Mouse (Mus musculus): ENCODE data around the gene 1700001C02Rik. TPM values are rescaled to one million over a fixed set of nuclear protein-coding genes. Genes with fewer than 3 reads are reported as not detected.

1700001C02Rik gene
- total and polyA plus RNA-seq, 2 experiments from 2014 or later, result not detected

DNA sequence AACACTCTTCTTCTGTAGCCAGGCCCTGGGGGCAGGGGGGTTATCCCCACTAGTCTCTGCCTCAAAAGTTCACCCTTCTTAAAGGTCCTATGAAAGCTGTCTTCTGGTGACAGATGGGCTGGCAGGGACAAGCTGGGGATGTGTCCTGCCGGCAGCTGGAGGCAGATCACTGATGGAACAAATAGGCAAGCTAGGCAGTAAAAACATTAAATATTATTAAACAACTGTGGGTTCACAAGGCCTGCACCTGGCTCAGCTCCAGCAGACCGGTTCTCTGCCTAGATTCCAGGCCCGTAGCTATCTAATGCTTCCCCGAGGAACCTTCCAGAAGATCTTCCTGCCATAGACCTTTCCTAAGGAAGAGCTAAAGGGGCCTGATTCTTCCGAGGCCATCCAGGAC is 52.3 kb downstream of the 1700001C02Rik start:
- no peak overlapping the region for H3K4me3 ChIP-seq (ENCODE audit: low read depth, low read length)
- H3K9ac ChIP-seq (replicated peaks; ENCODE audit: low read depth, low read length), result no peak overlapping the region
- WGBS, result 56% methylated on average over 5 of the region's 5 CpGs
- no peaks in the 10 kb centered on the region for H3K27me3 ChIP-seq (ENCODE audit: control insufficient read depth, insufficient read depth, low read length)
- H3K4me2 ChIP-seq (ENCODE audit: low read depth, low read length), result no peak overlapping the region
- H3K4me1 ChIP-seq (ENCODE audit: control insufficient read depth, insufficient read depth), result no peaks in the 10 kb centered on the region
- no peaks in the 10 kb centered on the region for H3K36me3 ChIP-seq (replicated peaks; ENCODE audit: control insufficient read depth, insufficient read depth, low read length)
- H3K27ac ChIP-seq (ENCODE audit: low read depth), result no peak overlapping the region
- H3K9me3 ChIP-seq (replicated peaks; ENCODE audit: control insufficient read depth, low read length), result no peaks in the 10 kb centered on the region
- TF ChIP-seq CTCF (IDR thresholded peaks at IDR 0.05; ENCODE audit: low read depth), result no peak
- no peak for TF ChIP-seq EP300 (IDR thresholded peaks at IDR 0.05; ENCODE audit: low read depth)
- ATAC-seq (ENCODE audit: insufficient read depth, low read depth) (no peak), DNase-seq (ENCODE audit: low spot score) (no peak)

DNA sequence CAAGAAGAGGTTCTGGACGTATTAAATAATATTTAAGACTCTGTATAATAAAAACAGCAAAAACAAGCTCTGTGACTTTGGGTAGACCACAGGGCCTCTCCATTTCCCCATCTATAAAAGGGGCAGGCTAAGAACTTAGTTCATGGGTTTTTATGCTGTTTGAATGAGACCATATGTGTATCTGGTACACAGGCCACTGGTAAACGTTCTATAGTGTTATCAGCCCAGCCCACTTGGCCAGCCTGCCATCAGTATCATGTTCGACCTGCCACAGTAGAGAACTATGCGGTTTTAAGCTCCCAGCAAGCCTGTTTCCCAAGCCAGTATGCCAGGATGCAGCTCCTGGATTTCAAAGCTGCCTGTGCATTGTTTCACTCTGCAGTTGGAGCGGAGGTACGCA is 52.7 kb downstream of the 1700001C02Rik start:
- H3K4me1 ChIP-seq (ENCODE audit: control insufficient read depth, insufficient read depth), result no peaks in the 10 kb centered on the region
- no peak overlapping the region for H3K27ac ChIP-seq (ENCODE audit: low read depth)
- no peak overlapping the region for H3K4me2 ChIP-seq (ENCODE audit: low read depth, low read length)
- no peaks in the 10 kb centered on the region for H3K9me3 ChIP-seq (replicated peaks; ENCODE audit: control insufficient read depth, low read length)
- no peak overlapping the region for H3K9ac ChIP-seq (replicated peaks; ENCODE audit: low read depth, low read length)
- WGBS, result 56% methylated on average over 6 of the region's 6 CpGs
- ATAC-seq (ENCODE audit: insufficient read depth, low read depth), result no peak
- no peak for DNase-seq (ENCODE audit: low spot score)
- H3K4me3 ChIP-seq (ENCODE audit: low read depth, low read length), result no peak overlapping the region
- H3K27me3 ChIP-seq (ENCODE audit: control insufficient read depth, insufficient read depth, low read length), result no peaks in the 10 kb centered on the region
- TF ChIP-seq EP300 (IDR thresholded peaks at IDR 0.05; ENCODE audit: low read depth) (no peak), CTCF (IDR thresholded peaks at IDR 0.05; ENCODE audit: low read depth) (no peak)
- no peaks in the 10 kb centered on the region for H3K36me3 ChIP-seq (replicated peaks; ENCODE audit: control insufficient read depth, insufficient read depth, low read length)

DNA sequence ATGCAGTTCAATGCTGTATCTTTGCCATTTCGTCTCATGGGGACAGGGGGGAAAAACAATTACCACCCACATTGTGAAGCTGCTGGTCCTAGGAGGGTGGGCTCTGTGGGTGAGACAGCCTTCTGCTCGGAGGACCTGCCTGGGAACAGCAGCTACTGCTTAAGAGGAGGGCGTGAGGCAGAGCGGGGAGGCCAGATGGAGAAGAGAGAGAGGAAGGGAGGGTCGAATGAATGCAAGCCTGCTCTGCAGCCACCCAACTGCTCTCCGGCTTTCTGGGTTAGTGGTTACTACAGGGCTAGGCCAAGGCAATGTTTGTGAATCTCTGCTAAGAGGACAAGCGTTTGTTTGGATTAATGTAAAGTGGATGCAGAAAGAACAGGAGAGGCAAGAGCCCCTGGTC is 53.6 kb downstream of the 1700001C02Rik start:
- WGBS, result 70% methylated on average over 7 of the region's 7 CpGs
- Histone ChIP-seq H3K9ac (replicated peaks; ENCODE audit: low read depth, low read length) (no peak overlapping the region), H3K27me3 (ENCODE audit: control insufficient read depth, insufficient read depth, low read length) (no peaks in the 10 kb centered on the region), H3K9me3 (replicated peaks; ENCODE audit: control insufficient read depth, low read length) (no peaks in the 10 kb centered on the region), H3K4me2 (ENCODE audit: low read depth, low read length) (no peak overlapping the region), H3K36me3 (replicated peaks; ENCODE audit: control insufficient read depth, insufficient read depth, low read length) (no peaks in the 10 kb centered on the region), H3K4me3 (ENCODE audit: low read depth, low read length) (no peak overlapping the region), H3K27ac (ENCODE audit: low read depth) (no peak overlapping the region), H3K4me1 (ENCODE audit: control insufficient read depth, insufficient read depth) (no peaks in the 10 kb centered on the region)
- DNase-seq (ENCODE audit: low spot score), result no peak
- ATAC-seq (ENCODE audit: insufficient read depth, low read depth), result no peak
- TF ChIP-seq EP300 (IDR thresholded peaks at IDR 0.05; ENCODE audit: low read depth), result no peak
- no peak for TF ChIP-seq CTCF (IDR thresholded peaks at IDR 0.05; ENCODE audit: low read depth)

DNA sequence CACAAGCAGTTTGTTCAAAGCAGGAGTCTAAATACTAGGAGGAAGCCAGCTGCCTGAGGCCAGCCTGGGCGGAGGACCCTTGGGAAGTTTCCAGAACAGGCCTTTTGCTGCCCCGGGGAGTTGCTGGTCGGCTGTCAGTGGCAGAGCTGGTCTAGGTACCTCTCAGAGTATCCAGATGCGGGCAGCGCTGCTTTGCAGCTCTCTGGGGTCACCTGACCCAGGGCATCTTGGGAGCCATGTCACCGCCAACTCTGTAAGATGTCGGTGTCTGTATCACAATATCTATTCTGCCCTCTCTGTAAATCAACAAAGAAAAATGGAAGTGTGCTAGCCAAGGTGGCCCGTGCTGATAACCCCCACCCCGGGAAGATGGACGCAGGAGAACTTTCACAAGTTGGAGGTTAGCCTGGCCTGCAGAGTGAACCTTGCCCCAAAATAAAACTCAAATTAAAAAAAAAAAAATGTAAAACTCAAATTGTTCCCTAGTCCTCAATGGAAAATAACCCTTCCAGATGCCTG is 54.4 kb downstream of the 1700001C02Rik start:
- H3K4me1 ChIP-seq (ENCODE audit: control insufficient read depth, insufficient read depth), result no peaks in the 10 kb centered on the region
- ATAC-seq (ENCODE audit: insufficient read depth, low read depth) (no peak), DNase-seq (ENCODE audit: low spot score) (no peak)
- H3K36me3 ChIP-seq (replicated peaks; ENCODE audit: control insufficient read depth, insufficient read depth, low read length), result no peaks in the 10 kb centered on the region
- H3K27ac ChIP-seq (ENCODE audit: low read depth), result no peak overlapping the region
- H3K27me3 ChIP-seq (ENCODE audit: control insufficient read depth, insufficient read depth, low read length), result no peaks in the 10 kb centered on the region
- H3K4me2 ChIP-seq (ENCODE audit: low read depth, low read length), result no peak overlapping the region
- H3K4me3 ChIP-seq (ENCODE audit: low read depth, low read length), result no peak overlapping the region
- WGBS, result 73% methylated on average over 10 of the region's 10 CpGs
- no peak overlapping the region for H3K9ac ChIP-seq (replicated peaks; ENCODE audit: low read depth, low read length)
- TF ChIP-seq EP300 (IDR thresholded peaks at IDR 0.05; ENCODE audit: low read depth) (no peak), CTCF (IDR thresholded peaks at IDR 0.05; ENCODE audit: low read depth) (no peak)
- H3K9me3 ChIP-seq (replicated peaks; ENCODE audit: control insufficient read depth, low read length), result no peaks in the 10 kb centered on the region

DNA sequence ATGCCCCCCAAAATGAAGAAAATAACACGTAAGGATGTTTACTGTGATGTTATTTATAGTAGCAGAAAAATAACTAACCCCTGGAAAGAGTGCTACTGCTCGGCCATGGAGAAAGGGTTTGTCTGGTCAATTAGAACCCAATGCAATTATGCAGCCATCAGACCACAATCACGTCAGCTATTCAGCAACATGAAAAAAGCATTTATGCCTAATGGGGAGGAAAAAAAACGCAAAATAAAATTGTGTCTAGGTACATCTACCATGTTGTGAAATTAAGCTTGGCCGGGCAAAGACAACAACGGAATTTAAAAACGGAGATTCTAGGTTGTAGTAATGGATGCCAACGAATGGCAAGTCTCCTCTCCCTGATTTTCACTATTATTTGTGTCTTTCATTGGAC is 56.6 kb downstream of the 1700001C02Rik start:
- WGBS, result 86% methylated on average over 8 of the region's 8 CpGs
- ATAC-seq (ENCODE audit: insufficient read depth, low read depth) (no peak), DNase-seq (ENCODE audit: low spot score) (no peak)
- Histone ChIP-seq H3K36me3 (replicated peaks; ENCODE audit: control insufficient read depth, insufficient read depth, low read length) (no peaks in the 10 kb centered on the region), H3K27me3 (ENCODE audit: control insufficient read depth, insufficient read depth, low read length) (no peaks in the 10 kb centered on the region), H3K4me3 (ENCODE audit: low read depth, low read length) (no peak overlapping the region), H3K4me2 (ENCODE audit: low read depth, low read length) (no peak overlapping the region), H3K27ac (ENCODE audit: low read depth) (no peak overlapping the region), H3K4me1 (ENCODE audit: control insufficient read depth, insufficient read depth) (no peaks in the 10 kb centered on the region), H3K9me3 (replicated peaks; ENCODE audit: control insufficient read depth, low read length) (no peaks in the 10 kb centered on the region), H3K9ac (replicated peaks; ENCODE audit: low read depth, low read length) (no peak overlapping the region)
- TF ChIP-seq EP300 (IDR thresholded peaks at IDR 0.05; ENCODE audit: low read depth) (no peak), CTCF (IDR thresholded peaks at IDR 0.05; ENCODE audit: low read depth) (no peak)

DNA sequence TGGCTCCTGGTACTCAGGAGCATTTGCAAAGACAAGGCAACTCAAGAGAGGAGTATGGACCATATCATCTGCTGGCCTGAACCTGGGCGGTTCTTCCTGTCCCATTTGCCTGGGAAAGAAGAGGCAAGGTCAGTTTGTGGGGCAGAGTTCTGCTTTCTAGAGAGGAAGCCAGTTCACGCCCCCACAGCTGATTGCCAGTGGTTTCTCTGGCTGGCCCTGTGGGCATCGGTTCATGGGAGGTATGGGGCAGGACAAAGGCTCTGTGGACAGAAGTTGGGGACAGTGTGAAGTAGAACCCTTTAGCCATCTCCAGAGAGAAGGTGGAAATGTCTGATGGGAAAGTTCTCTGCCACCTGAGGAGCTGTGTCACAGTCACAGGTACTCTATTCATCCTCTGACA is 57.3 kb downstream of the 1700001C02Rik start:
- Histone ChIP-seq H3K36me3 (replicated peaks; ENCODE audit: control insufficient read depth, insufficient read depth, low read length) (no peaks in the 10 kb centered on the region), H3K4me1 (ENCODE audit: control insufficient read depth, insufficient read depth) (no peaks in the 10 kb centered on the region), H3K4me2 (ENCODE audit: low read depth, low read length) (no peak overlapping the region), H3K27ac (ENCODE audit: low read depth) (no peak overlapping the region), H3K9me3 (replicated peaks; ENCODE audit: control insufficient read depth, low read length) (no peaks in the 10 kb centered on the region), H3K4me3 (ENCODE audit: low read depth, low read length) (no peak overlapping the region), H3K27me3 (ENCODE audit: control insufficient read depth, insufficient read depth, low read length) (no peaks in the 10 kb centered on the region), H3K9ac (replicated peaks; ENCODE audit: low read depth, low read length) (no peak overlapping the region)
- ATAC-seq (ENCODE audit: insufficient read depth, low read depth), result no peak
- DNase-seq (ENCODE audit: low spot score), result no peak
- TF ChIP-seq EP300 (IDR thresholded peaks at IDR 0.05; ENCODE audit: low read depth) (no peak), CTCF (IDR thresholded peaks at IDR 0.05; ENCODE audit: low read depth) (no peak)
- 69% methylated on average over 3 of the region's 3 CpGs for WGBS
